Mouse (Mus musculus) brown adipose tissue, adult 24 weeks (tissue): Measurements from ENCODE around the gene Tcf12. TPM values are rescaled to one million over a fixed set of nuclear protein-coding genes. Genes with fewer than 3 reads are reported as not detected.

ENCODE experiments used
- H3K27ac ChIP-seq: fragments of 200-500 bp; replicated peaks from 2 replicates; pipeline ENCODE4 v1.5.1; 2012; ENCODE audit warnings: low read depth, mild to moderate bottlenecking, low read length
- H3K4me1 ChIP-seq: fragments of 200-500 bp; 2 replicates; pipeline ENCODE4 v1.6.1; 2012; ENCODE audit warnings: low read length, mixed read lengths; ENCODE audit not compliant: control insufficient read depth, insufficient read depth, insufficient read length
- H3K4me3 ChIP-seq: fragments of 200-500 bp; 2 replicates; pipeline ENCODE4 v1.5.1; 2012; ENCODE audit warnings: low read depth, mild to moderate bottlenecking, low read length, moderate library complexity; ENCODE audit not compliant: insufficient read depth
- polyA plus RNA-seq: library from polyadenylated mRNA; stranded (reverse); fragments of >200 nt; gene quantifications from 2 replicates; pipeline ENCODE4 v1.2.4, GENCODE M21; 2012; ENCODE audit not compliant: missing spikeins, insufficient read depth, insufficient read length

Tcf12 gene
- polyA plus RNA-seq, 1 experiment, result 32.8 TPM

DNA sequence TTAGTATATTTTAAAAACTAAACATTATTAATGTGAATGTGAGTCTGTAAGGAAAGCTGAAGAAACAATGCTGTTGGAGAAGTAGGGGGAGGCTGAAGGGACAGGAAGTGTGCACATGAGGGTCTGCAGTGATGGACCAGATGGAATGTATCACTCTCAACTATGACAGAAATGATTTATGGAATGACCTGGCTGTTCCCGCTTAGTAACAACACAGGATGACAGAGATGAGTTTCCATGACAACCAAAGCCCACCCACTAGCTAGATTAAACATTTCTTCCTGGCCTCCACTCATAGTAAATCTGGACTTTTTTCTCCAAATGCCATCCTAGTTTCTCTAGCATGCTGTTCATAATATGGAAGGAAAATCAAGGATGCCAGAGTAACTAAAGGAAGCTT lies 231.0 kb downstream of the Tcf12 start:
- Histone ChIP-seq H3K4me1 (no peaks in the 10 kb centered on the region), H3K27ac (no peak overlapping the region), H3K4me3 (no peak overlapping the region)

DNA sequence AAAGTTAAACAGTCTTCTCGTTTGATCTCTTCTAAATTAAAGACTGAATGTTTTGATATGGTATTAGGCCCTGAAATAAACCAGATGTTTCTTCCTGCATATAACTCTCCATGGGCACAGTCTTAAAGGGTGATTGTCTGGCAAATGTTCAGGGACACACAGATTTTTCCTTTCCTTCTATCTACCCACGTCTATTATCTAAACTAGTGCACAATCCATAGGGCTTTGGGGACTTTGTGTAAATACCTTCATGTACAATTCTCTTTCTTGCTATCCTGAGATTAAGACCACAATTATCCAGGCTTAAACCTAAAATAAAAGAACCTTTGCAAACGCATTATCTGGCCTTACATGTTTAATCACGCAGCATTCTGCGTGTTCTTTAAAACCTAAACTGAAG lies 231.7 kb downstream of the Tcf12 start:
- no peak overlapping the region for H3K4me3 ChIP-seq
- H3K4me1 ChIP-seq, result no peaks in the 10 kb centered on the region
- H3K27ac ChIP-seq, result no peak overlapping the region

DNA sequence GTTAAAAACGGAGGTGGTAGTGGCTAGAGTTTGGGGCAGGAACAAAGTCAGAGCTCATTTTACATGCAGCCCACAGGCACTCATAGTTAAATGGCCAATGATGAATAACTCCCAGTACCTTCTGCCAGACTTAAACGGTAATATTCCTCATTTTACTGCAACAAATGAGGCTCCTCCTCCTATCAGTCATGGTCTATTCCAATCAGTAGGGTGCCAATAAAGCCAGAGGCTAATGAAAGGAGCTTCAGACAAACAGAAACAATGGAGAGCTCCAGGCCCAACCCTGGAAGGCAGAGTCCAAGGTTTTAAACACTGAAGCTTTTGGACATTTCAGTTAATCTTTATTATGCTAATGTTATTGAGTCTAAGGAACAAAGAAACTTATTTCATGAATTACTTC lies 232.3 kb downstream of the Tcf12 start:
- H3K27ac ChIP-seq, result no peak overlapping the region
- H3K4me1 ChIP-seq, result no peaks in the 10 kb centered on the region
- no peak overlapping the region for H3K4me3 ChIP-seq

DNA sequence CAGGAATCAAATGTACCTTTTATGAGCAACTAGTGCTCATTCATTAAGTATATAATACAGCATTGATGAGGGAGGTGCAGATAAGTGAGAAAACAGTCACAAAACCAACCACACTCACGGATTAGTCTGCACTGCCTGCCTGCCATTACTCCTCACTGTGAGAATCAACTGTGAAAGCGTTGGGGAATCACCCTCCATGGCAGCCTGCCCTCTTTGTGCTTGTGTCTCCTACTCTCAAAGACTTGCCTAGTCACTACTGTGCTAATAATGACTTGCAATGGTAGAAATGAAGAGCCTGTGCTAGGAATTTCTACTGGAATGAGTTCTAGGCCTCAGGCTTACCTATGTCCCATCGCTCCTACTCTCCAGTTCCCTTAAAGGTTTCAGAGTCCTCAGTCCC lies 233.8 kb downstream of the Tcf12 start:
- Histone ChIP-seq H3K27ac (no peak overlapping the region), H3K4me3 (no peak overlapping the region), H3K4me1 (no peaks in the 10 kb centered on the region)

DNA sequence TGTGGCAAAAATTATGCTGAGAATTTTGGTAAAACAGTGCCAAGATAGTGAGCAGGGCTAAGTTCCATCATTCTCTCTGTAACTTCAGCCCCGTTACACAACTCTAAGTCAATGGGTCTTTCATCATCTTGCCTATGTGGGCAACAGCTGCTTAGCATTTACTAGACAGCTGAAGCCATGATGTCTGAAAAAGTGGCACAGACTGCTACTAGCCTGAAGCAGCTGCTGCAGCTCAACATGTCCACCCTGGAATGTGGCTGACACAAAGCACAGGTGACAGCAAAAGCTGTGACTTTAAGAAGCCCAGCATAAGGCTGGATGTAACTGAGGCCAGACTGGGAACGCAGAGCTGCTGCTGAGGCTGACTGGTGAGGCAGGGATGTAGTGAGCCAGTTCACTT lies 236.9 kb downstream of the Tcf12 start:
- Histone ChIP-seq H3K27ac (no peak overlapping the region), H3K4me1 (no peaks in the 10 kb centered on the region), H3K4me3 (no peak overlapping the region)

DNA sequence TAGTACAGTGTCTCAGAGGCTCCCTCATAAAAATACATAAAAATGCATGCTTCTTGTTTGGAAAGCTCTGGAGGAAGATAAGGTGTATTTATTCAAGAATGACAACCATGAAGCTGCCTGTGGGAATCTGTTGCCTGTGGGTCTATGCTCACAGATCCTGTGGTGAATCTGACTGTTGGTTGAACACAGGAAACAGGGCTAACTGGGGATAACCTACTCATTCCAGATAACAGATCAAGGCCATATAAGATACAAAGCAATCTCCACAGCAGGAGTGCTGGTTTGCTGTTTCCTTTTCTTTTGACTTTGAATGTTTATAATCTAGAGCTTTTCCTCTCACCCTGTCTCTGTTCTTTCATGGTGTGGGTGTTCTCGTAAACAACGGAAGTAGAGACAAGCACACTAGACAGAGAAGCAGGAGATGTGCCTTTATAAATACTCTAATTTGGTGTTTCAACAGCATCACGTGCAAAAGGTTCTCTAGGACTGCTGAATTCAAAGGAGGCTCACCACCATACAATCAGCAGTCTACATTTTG lies 237.6 kb downstream of the Tcf12 start:
- H3K27ac ChIP-seq, result no peak overlapping the region

DNA sequence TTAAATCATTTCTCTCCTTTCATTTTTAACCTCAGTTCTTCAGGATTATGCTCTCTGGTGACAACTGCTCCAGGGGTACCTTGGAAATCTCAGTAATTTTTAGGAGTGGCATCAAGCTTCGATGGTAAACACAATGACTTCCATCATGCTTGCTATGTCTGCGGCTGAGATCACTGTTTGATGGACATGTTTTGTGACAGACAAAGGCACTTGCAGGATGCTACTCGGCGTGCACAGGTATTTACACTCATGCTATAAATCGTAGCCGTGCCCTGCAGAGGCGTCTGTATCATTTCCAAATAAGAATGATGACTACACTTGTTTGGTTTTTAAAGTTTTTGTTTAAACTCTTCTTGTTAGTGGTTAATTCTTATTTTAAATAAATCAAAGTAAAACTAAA lies 248.3 kb downstream of the Tcf12 start:
- Histone ChIP-seq H3K4me1 (no peaks in the 10 kb centered on the region; the same call in 1 of the 2 replicates), H3K27ac (no peak overlapping the region), H3K4me3 (no peak overlapping the region)

More for the DNA sequence above, 237.6 kb downstream of the Tcf12 start:
- Histone ChIP-seq H3K4me3 (no peak overlapping the region), H3K4me1 (no peaks in the 10 kb centered on the region)

DNA sequence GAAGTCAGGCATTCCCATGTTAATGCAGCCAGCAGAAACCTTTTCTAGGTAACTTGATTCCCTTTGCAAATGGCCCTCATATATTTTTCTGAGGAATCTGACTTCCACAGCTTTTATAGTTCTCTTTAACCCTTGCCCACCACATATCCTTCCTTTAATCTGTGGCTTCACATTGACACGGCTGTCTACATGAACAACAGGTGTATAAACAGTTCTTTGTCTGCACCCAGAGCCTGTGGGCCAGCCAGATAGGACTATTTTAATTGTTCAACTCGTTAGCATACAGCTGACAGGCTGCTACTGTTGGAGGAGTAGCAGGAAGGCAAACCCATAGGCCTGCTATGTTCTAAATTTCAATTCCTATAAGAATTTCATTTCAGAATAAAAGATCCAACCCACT lies 250.0 kb downstream of the Tcf12 start:
- H3K4me3 ChIP-seq, result no peak overlapping the region
- no peaks in the 10 kb centered on the region; the same call in 1 of the 2 replicates for H3K4me1 ChIP-seq
- no peak overlapping the region for H3K27ac ChIP-seq

DNA sequence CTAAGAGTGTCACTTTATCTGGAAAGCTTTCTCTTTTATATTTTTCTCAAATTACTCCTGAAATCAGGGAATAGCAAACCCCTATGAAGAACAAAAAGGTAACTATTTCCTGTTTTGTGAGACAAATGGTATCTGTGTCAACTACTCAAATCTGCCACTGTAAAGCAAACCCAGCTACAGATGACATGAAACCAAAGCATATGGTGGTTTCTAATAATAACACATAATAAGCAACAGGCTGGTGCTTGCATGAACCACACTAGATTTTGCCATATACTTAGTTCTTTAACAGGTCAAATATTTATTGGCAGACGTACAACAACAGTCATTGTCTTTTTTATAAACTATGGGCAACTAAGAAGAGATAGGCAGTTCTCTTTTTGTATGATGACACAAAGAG lies 253.7 kb downstream of the Tcf12 start:
- no peak overlapping the region for H3K27ac ChIP-seq

DNA sequence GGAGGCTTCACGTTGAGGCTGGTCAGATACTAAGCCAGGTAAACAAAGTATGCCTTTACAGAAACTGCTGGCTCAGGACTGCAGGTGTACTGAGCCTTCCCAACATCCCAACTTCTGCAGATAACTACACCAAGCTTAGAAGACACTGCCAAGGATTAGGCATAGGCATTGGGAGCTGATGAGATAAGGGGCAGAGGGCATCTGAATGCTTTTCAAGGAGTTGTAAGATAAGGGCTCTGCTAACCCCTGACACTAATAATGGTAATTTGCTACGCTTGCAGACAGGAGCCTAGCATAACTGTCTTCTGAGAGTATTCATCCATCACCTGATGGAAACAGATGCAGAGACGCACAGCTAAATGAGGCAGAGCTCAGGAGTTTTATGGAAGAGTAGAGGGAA lies 257.8 kb downstream of the Tcf12 start:
- Histone ChIP-seq H3K4me3 (no peak overlapping the region), H3K27ac (no peak overlapping the region), H3K4me1 (no peaks in the 10 kb centered on the region)

More for the DNA sequence above, 253.7 kb downstream of the Tcf12 start:
- no peaks in the 10 kb centered on the region for H3K4me1 ChIP-seq
- H3K4me3 ChIP-seq, result no peak overlapping the region

DNA sequence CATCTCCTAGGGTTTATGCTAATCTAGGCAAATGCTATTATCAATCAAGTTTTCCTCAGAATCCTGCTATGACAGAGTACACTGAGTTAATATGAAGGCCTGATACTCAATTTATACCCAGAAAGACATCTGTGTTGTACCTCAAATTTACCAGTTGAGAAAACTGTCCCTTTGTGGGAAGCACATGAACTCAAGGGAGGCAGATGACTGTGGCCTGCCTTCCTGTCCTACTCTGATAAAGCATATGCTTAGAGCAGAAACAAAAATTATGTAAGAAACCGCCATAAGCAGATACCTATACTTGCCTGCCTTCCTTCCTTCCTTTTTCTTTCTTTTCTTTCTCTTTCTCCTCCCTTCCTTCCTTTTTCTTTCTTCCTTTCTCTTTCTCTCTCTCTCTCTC lies 261.4 kb downstream of the Tcf12 start:
- Histone ChIP-seq H3K4me3 (no peak overlapping the region), H3K4me1 (no peaks in the 10 kb centered on the region), H3K27ac (no peak overlapping the region)

DNA sequence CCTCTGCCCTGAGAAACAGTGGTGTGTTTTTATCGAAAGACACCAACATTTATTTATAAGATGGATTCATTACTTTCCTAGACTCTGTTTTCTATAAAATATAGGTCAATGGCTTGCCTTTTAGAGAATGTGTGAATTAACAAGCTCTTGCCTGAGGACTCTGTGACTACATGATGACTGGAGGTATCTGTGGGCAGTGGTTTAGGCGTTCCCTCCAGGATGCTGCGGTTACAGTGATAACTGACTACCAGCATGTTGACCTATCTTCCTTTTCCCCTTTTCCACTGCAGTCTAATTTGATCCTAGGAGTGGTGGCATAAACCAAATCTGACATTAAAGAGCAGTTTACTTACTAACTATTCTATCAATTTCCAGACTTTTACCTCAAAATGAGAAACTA lies 263.3 kb downstream of the Tcf12 start:
- no peaks in the 10 kb centered on the region for H3K4me1 ChIP-seq
- H3K27ac ChIP-seq, result no peak overlapping the region
- H3K4me3 ChIP-seq, result no peak overlapping the region

DNA sequence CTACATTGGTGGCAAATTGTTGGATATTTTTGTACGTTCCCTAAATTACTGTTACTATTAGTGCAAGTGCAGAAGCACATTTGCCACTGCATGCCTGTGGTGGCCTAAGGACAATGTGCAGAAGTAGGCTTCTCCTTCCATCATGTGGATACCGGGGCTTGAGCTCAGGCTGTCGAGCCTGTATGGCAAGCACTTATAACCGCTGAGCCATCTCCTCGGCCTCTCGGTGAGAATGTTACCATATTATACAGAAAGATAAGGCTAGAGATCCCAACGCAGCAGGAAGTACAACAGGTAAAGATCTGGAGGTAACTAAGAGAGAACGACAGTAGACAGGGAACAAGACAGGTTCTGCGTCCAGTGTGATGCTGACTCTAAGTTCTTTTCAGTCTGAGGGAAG lies 263.8 kb downstream of the Tcf12 start:
- no peak overlapping the region for H3K27ac ChIP-seq
- H3K4me3 ChIP-seq, result no peak overlapping the region
- no peaks in the 10 kb centered on the region for H3K4me1 ChIP-seq

DNA sequence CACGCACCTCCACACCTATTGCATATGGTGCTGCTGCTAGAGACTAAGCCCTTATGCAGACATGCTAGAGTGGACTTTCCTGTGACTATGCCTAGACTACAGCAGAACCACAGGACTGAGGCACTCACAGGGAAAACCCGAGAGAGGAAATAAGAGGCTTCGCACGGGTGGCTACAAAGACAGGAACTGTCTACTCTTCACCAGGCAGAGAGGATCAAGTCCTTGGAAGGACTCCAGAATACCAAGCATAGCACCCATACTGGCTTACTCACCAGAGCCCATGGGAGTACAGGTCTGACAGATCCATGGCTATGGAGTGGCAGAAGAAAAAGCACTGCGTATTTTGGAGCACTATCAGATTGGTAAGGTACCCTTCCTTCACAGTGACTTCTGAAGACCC lies 269.8 kb downstream of the Tcf12 start:
- Histone ChIP-seq H3K4me3 (no peak overlapping the region), H3K27ac (no peak overlapping the region), H3K4me1 (peaks cover 2% of the 10 kb centered on the region; the same call in 1 of the 2 replicates)

DNA sequence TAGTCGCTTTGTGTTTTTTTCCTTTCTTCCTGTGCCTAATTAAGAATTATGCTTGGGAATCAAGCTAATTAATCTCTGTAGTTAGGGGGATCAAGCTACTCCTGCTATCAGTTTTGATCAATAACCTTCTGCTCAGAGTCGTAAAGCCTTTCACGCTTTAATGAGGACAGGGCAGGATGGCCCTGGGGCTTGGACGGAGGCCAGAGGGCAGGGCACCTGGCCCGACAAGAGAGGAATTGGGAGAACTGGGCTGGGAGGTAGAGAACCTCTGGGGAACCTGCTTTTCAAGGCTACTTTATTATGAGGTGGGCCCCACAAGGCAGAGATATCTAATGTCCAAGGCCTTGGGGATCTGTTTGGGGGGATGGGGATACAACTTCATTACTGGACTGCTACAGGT lies 274.3 kb downstream of the Tcf12 start:
- H3K4me1 ChIP-seq, result peaks cover 2% of the 10 kb centered on the region; the same call in 1 of the 2 replicates
- no peak overlapping the region for H3K27ac ChIP-seq
- no peak overlapping the region for H3K4me3 ChIP-seq

DNA sequence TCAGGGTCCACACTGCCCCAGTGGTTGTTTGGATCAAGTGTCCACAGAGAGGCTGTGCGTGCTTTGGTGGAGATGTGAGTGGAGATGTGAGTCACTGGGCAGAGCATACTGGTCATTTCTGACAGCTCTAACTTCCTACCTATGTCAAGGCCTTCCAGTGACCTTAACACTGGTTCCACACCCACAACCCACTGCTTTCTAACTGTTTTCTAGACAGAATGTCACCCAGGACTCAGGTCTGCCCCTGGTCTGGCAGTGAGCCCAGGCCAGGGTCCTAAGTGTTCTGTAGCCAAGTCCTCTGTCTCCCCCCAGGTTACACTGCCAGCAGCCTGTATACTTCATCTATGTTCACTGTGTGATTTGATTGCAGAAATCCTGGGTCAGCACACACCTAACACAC lies 275.3 kb downstream of the Tcf12 start:
- H3K27ac ChIP-seq, result no peak overlapping the region
- H3K4me1 ChIP-seq, result peaks cover 2% of the 10 kb centered on the region; the same call in 1 of the 2 replicates
- H3K4me3 ChIP-seq, result no peak overlapping the region
